Mouse (Mus musculus) splenic B cell, adult 2 months (primary cell): Measurements from ENCODE around the gene Cbarp.

Source experiments
- DNase-seq: peaks from one replicate; pipeline ENCODE4 v3.0.0-alpha.2; 2011; ENCODE audit warnings: low read depth, low spot score
- H3K27me3 ChIP-seq: 2 replicates; pipeline ENCODE4 v1.6.1; 2012; ENCODE audit warnings: mild to moderate bottlenecking, low read length, moderate library complexity, mixed read lengths; ENCODE audit not compliant: control insufficient read depth, poor library complexity, insufficient read depth, severe bottlenecking
- H3K36me3 ChIP-seq: 2 replicates; pipeline ENCODE4 v1.6.1; 2012; ENCODE audit warnings: mild to moderate bottlenecking, low read length, moderate library complexity, mixed read lengths; ENCODE audit not compliant: control insufficient read depth, poor library complexity, insufficient read depth, severe bottlenecking

Cbarp gene

DNA sequence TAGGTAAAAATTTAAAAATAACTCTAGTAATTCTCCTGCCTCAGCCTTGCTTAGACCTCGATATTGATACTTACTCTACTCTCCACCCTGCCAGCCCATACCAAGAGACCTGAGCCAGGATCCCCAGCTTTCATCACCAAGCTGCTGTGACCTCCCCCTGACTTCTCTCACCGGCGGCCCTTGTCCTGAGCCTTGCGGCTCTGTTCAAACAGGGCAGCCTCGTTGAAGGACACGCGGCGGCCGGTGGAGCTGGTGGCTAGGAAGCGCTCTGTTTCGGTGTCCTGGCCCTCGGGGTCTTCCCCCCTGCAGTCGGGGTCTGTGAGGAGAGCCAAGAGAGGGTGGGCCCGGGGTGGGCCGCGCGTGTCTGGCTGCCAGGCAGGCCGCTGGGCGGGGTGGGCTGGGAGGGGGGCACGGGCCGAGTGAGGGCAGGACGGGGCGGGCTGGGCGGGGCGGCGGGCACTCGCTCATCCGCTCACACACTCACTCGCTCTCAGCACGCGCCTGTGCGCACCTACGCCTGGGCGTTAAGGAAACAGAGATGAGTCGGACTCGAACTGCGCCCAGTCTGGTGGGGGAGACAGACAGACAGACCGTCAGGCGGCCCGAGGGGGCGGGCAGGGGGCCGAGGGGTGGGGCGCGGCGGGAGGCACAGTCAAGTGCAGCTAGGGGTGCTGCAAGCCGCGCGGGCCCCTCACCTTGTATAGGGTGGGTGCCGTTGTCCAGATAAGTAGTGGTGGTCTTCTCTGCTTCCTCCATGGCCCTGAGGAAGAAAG is 4.3 kb downstream of the Cbarp start:
- DNase-seq, result no peak
- Histone ChIP-seq H3K36me3 (peaks cover 1% of the 10 kb centered on the region; the same call in 1 of the 2 replicates), H3K27me3 (no peaks in the 10 kb centered on the region)

DNA sequence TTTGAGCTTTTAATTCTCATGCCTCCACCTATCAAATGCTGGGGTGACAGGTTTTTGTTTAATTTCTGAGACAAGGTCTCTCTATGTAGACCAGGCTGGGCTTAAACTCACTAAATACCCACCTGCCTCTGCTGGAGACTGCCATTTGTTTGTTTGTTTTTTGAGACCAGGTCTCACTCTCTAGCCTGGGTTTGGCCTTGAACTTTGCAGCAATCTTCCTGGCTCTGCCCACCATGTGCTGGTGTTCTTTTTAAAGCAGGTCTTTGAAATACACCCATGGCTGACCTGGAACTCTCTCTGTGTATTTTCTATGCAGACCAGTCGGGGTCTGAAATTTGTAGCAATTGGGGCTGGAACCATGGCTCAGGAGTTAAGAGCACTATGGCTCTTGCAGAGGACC is 5.0 kb downstream of the Cbarp start:
- Histone ChIP-seq H3K36me3 (peaks cover 1% of the 10 kb centered on the region; the same call in 1 of the 2 replicates), H3K27me3 (no peaks in the 10 kb centered on the region)
- DNase-seq, result no peak

DNA sequence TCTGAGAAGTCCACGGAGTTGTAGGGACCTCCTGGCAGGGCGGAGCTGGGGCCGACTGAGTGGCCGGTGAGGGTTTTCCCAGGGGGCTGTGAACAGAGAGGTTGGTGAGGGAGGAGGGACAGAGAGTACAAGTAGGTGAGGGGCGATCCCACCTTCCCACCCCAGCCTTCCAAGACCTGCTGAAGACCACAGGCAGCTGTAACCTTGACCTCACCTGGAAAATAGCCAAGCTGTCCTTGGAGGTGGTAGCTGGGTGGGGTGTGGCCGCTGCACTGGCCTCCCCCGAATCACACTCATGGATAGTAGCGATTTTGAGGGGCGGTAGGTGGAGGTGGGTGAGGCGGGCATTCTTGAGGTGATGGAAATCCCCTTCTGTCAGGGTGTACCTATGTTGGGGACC is 5.5 kb downstream of the Cbarp start:
- DNase-seq, result no peak
- peaks cover 1% of the 10 kb centered on the region; the same call in 1 of the 2 replicates for H3K36me3 ChIP-seq
- no peaks in the 10 kb centered on the region for H3K27me3 ChIP-seq

DNA sequence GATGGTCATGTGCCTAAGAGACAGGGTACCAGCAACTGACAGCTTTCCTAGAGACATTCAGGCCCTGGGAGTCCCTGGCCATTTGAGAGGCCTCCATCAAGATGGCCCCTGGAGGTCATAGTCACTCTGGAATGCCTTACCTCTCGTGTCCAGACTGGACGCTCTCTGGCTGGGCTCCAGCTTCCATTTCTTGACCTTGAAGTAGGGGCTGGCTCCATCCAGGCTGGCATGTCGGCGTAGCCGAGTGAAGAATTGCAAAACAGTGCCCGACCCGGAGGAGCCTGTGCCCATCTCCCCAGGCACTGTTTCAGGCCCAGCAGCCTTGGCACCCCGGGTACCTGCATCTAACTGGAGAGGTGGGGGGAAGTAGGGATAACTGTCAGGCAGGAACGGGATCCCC is 6.2 kb downstream of the Cbarp start:
- Histone ChIP-seq H3K27me3 (no peaks in the 10 kb centered on the region), H3K36me3 (peaks cover 4% of the 10 kb centered on the region)
- no peak for DNase-seq

DNA sequence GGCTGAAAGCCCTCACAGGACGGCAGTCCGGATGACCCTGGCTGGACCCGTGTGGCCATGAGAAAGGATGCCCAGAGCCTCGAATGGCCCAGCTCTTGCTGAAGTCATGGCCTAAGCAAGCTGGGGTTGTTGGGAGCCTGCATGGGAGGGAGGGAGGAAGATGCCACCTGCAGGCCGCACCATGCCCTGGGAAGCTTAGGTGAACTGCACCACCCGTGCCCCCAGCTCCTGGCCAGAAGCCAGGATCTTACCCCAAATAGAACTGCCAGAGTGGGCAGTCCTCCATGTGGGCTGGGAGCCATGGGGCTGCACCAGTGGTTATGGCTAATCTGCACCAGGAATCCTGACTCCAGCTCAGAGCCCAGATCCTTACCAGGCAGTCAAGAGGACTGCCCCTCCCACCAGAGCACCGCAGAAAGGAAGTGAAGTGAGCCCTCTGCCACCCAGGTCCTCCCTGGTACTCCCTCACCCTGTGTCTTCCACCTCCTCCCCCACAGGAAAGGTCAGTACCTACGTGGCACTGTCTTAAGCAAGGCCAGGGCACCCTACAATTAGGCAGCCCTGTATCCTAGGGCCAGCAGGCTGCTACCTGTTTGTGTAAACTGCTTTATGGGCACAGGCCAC is 7.3 kb downstream of the Cbarp start:
- H3K27me3 ChIP-seq, result no peaks in the 10 kb centered on the region
- peak; percentile 45 for DNase-seq
- H3K36me3 ChIP-seq, result peaks cover 4% of the 10 kb centered on the region

DNA sequence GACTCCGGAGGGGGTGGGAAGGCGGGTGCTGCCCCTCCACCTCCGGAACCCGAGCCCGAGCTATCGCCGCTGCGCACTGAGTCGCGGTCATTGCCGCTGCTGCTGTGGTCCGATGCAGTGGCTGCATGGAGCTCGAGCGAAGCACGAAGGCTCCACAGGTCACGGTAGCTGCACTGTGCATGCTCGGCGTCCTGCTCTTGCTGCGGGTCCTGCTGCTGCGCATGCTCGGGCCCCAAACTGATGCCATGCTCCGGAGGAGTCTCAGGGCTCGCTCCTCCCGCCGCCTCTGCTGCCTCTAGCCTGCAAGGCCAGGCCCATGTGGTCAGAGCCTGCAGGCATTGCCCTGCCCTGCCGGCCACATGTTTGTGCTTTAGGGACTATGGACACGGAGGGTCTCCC is 8.7 kb downstream of the Cbarp start:
- peaks cover 10% of the 10 kb centered on the region for H3K36me3 ChIP-seq
- no peak for DNase-seq
- H3K27me3 ChIP-seq, result no peaks in the 10 kb centered on the region

DNA sequence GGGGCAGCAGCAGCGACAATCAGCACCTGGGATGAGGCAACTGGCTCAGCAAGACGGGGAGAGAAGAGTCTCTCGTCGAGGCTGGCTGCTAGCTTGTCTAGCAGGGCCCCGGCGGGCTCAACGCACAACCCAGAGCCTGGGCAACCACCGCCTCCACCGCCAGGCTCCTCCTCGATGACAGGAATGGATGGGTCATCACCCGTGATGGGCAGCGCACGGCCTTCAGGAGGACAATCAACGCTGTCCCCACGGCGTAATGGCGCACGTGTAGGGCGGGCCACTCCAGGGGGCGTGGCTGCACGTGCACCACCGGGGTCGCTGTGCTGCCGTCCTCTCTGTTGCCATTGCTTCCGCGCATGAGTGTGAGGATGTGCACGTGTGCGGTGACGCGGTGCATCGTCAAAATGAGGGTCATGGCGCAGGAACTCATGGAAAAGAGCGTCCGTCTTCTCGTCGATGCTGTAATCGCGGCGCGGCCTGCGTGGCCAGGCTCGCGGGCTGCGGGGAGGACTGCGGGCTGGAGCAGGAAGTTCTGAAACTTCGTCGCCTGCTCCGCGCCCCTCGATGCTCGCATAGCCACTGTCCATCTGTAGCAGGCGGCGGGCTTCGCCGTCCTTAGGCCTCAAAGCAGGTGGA is 9.2 kb downstream of the Cbarp start:
- peaks cover 12% of the 10 kb centered on the region for H3K36me3 ChIP-seq
- DNase-seq, result no peak

DNA sequence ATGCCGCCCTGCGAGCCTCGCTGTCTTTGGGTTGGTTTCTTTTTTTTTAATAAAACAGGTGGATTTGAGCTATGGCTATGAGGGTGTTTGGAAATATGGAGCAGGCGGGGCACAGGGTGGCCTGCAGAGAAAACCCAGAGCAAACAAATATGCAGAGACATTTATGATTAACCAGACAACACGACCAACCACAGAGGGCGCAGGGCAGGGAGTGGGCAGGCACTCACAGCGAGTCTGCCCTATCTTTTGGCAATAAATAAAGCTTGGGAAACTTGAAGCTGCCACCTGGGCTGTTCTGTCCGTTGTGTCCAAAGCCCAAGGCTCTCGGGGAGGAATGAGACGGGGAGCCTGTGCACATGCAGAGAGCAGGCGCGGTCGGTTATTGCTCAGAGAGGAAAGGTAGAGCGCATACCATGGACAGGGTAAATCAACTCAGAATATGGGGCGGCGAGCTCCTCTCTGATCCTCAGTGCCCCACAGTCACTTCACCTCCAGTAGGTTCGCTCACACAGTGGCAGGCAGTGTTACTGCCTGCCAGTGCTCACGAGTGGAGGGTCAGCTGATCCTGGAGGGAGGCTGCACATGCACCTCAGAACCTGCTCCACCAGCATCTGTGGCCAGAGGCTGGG is 10.1 kb downstream of the Cbarp start:
- H3K27me3 ChIP-seq, result no peaks in the 10 kb centered on the region
- DNase-seq, result no peak
- H3K36me3 ChIP-seq, result peaks cover 14% of the 10 kb centered on the region

More for the DNA sequence above, 9.2 kb downstream of the Cbarp start:
- H3K27me3 ChIP-seq, result no peaks in the 10 kb centered on the region

DNA sequence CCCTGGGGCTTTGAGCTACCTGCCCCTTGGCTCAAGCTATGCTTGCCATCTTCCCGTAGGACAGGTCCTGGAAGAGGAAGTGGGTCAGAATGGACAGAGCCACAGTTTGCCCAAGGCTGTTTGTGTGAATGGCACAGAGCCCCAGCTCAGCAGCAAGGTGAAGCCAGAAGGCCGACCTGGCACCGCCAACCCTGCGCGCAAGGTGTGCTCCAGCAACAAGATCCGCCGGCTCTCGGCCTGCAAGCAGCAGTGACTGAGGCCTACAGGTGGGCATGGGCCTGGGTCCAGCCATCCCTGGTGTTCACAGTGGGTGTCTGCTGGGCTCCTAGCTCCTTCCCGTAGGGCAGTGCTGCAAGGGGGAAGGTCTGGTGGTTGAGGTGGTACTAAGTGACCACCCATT is 10.8 kb downstream of the Cbarp start:
- Histone ChIP-seq H3K27me3 (no peaks in the 10 kb centered on the region), H3K36me3 (peaks cover 14% of the 10 kb centered on the region)
- no peak for DNase-seq

DNA sequence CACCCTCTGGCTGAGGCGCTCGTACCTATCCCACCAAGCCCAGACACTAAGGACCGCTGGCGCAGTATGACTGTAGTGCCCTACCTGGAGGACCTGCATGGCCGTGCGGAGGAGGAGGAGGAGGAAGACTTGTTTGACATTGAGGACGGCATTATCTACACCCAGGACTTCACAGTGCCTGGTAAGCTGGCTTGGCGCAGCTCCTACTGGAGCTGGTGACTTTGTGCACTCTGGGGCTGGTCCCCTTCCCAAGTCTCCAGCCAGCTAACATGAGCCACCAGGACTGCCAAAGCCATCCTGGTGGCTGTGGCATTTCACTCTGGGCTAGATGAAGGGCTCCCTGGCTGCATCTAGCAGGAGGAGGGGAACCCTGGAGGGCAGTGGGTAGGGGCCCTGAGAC is 12.7 kb downstream of the Cbarp start:
- Histone ChIP-seq H3K27me3 (no peaks in the 10 kb centered on the region), H3K36me3 (peaks cover 14% of the 10 kb centered on the region)
- no peak for DNase-seq

DNA sequence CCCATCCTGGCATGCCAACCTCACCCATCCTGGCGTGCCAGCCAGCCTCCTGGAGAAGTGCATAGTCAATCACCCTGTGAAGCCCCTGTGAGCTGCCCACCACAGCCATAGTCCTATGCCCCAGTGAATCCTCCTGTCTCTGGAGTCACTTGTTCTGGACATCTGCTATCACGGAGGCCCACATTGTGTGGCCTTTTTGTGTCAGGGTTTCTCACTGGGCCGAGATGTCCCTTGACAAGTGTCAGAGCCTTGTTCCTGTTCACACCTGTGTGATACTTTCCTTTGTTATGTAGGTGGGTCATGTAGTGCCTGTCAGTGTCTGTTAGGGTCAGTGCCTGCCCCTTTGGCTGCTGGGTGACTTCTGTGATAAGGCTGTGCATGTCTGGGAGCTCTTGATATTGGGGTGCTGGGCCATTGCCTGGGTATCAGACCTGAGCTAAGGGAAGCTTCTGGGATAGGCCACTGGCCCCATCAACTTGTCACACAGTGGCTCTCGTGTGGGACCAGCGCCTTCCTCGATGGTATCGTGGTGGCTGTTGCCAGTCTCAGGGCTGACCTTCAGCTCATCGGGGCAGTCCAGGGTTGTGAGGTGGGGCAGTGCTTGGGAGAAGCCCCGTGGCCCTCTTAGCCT is 16.6 kb downstream of the Cbarp start:
- Histone ChIP-seq H3K27me3 (no peaks in the 10 kb centered on the region), H3K36me3 (peaks cover 12% of the 10 kb centered on the region)
- DNase-seq, result no peak

DNA sequence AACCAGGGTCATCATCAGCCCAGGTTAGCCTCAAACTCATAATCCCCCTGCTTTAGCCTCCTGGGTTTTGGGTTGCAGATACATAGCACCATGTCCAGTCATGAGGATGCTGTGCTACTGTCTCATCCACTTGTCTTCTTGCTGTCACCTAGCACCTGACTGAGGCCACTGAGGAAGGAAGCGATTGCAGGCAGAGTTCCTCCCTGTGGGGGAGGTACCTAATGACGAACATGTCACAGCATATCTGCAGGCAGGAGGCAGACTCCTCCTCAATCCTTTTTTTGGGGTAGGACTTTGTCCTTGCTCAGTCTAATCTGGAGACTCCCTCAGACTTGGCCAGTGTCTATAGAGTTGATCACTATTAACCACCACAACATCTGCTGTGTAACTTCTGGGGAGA is 19.0 kb downstream of the Cbarp start:
- H3K36me3 ChIP-seq, result peaks cover 4% of the 10 kb centered on the region
- H3K27me3 ChIP-seq, result no peaks in the 10 kb centered on the region
- no peak for DNase-seq

DNA sequence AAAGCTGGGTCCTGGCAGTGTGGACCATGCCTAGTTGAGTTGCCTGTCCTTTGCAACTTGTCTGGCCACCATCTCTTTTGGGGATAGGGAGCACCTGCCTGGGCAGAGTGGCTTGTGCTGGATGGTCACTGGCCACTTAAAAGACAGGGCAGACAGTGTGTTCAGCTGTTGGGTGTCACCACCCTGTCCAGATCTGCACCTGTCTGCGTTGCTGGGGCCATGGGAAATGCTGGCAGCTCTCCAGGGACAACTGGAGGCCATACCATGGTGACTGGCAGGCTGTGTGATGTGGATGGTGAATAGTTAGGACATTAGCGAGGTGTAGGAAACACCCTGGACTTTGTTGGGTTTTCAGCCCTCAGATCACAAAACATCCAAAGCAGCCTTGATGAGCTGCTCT is 20.5 kb downstream of the Cbarp start:
- Histone ChIP-seq H3K27me3 (no peaks in the 10 kb centered on the region), H3K36me3 (peaks cover 2% of the 10 kb centered on the region)
- DNase-seq, result no peak

DNA sequence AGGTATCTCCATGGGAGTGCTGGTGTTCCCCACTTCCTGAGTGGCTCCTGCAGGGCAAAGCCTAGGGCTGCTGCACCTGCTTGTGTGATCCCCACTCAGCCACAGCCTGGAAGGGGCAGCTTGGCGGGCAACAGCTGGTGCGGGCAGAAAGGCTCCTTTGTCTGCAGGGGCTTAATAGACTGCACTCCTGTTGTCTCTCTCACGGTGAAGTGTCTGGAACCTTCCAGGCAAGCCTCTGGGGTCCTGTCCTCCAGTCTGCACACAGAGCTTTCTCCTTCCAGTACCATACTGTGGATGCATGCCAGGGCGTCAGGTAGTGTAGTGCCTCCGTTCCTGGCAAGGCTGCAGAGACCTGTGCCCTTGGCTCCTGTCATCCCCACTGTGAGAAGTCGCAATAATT is 22.1 kb downstream of the Cbarp start:
- Histone ChIP-seq H3K27me3 (no peaks in the 10 kb centered on the region), H3K36me3 (peaks cover 2% of the 10 kb centered on the region)
- no peak for DNase-seq
